Mouse (Mus musculus) cerebellum, adult 2 months (tissue): ENCODE measurements at regions not wholly inside any gene's neighbourhood (a gene's known extent, or its start where the extent isn't known, plus 50 kb on each side); places are given as distances from the start of the nearest gene placed in this dataset.

Experiments used
- CTCF ChIP-seq: fragments of 200-500 bp; IDR thresholded peaks from 2 replicates; pipeline ENCODE4 v1.5.1; 2011; ENCODE audit warnings: low read depth, mild to moderate bottlenecking, control low read depth, low read length, moderate library complexity, borderline replicate concordance; ENCODE audit not compliant: insufficient read depth
- POLR2A ChIP-seq: fragments of 200-500 bp; IDR thresholded peaks from 2 replicates; pipeline ENCODE4 v1.6.1; 2011; ENCODE audit warnings: low read length, control low read depth, borderline replicate concordance; ENCODE audit not compliant: insufficient read depth

DNA sequence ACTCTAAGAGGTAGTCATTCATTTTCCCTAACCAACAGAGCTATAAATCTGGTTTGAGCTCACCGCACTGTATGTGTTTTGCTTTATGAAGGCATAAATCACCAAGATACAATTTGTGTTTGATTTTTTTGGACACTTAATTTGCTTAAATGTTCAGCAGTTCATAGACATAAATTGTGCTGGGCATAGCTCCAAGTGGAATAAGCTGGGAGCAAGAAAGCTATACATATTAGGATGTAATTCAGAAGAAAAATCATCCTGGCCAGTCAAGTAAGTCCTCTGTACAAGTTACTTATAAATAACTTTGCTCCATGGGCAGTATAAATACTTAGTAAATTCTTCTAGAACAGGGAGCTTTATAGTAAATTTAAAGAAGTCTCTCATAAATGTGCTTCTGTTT is 267.0 kb upstream of the Atp5g3 start:
- TF ChIP-seq CTCF (no peak), POLR2A (no peak)
